Mouse (Mus musculus) left cerebral cortex, adult 2 months (tissue): ENCODE measurements at regions not wholly inside any gene's neighbourhood (a gene's known extent, or its start where the extent isn't known, plus 50 kb on each side); places are given as distances from the start of the nearest gene placed in this dataset.

Source experiments
- DNase-seq, 2 experiments: peaks; one replicate each; pipeline ENCODE4 v3.0.0; 2021 to 2022; ENCODE audit warnings: low spot score in 2 of 2, mixed read lengths in 1 of 2; ENCODE audit errors: extremely low spot score in 1 of 2
- H3K27ac ChIP-seq: fragments of 200-600 bp; 2 replicates; pipeline ENCODE4 v1.8.1; 2022
- H3K4me3 ChIP-seq: fragments of 200-600 bp; 2 replicates; pipeline ENCODE4 v1.8.1; 2022
- CTCF ChIP-seq: fragments of 200-600 bp; IDR thresholded peaks from 2 replicates; pipeline ENCODE4 v1.8.1; 2022; ENCODE audit warnings: antibody characterized with exemption, mild to moderate bottlenecking, moderate library complexity
- intact Hi-C: fragments of 180-260 bp; cut with DNase I; formaldehyde crosslinking; loops from one replicate; pipeline ENCODE4 v1.15.1; 2025

DNA sequence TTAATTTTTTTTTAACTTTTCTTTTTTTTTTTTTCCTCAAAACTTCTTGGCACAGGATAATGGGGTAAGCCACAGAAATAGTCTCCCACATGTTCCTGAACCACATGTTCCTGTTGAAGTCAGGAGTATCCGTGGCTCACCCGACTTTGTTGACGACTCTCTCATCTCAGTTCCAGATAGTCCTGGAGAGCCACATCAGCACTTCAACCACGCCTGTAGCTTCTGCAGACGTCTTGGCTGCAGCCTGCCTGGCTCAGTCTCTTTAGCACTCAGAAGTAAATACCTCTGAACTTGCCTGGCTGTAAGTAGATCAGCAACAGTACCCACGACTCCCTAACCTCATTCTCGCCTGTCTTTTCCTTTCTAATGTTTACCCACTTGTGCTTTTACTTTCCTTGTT lies 50.3 kb upstream of the Rapgef5 start:
- TF ChIP-seq CTCF: no peak
- H3K4me3 ChIP-seq: no peak overlapping the region
- intact Hi-C loops: no loop called here

More for the DNA sequence above, 50.3 kb upstream of the Rapgef5 start:
- no peak for DNase-seq
- H3K27ac ChIP-seq: no peak overlapping the region
